Mouse (Mus musculus): ENCODE results near the gene Vmn1r193.
"Not testable (repeated sequence)": the region's sequence is repeated elsewhere in the genome, so short reads cannot be mapped to it uniquely, and the experiment has no call there.

The Vmn1r193 gene

DNA sequence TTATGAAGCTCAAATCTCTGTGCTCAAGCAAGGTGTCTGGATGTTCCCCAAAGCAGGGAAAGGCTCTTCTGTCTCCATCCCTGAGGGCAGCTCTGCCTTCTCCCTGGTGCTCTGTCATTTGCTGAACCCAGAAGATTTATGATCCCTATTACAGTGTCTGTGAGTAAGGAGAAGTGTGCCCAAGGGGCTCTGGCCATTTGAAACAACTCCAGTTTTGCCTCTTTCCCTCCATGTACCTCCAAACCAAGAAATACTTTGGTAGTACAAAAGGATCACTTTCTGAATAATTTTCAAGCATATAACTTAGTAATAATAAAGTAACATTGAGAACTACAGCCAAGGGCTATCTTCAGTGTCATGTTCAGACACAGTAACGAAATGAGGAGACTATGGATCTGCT lies at the start of gene Vmn1r193:
TSS of gene Vmn1r193 (minus strand) at position 101 of the 400 bp plus-strand sequence.
- not testable (repeated sequence) for DNase-seq (ENCODE audit: low spot score)

DNA sequence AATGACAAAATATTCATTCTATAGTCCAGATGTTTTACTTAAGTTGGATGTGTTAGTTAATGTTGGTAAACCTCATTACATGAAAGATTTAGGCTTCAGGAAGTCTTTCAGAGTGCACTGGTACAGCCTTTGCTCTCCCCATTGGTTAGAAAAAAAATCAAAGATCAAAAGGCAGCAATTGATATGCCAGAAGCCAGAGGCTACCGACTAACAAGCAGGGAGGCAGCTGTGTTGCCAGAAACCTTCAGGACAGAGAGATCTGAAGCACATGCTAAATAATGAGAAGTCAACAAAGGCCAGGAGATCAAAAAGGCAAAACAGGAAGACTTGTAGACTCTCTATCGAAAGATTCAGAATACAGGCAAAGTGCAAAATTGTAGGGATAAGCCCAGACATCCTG lies 48.8 kb upstream of the Vmn1r193 start:
- no peak for DNase-seq (ENCODE audit: low spot score)

DNA sequence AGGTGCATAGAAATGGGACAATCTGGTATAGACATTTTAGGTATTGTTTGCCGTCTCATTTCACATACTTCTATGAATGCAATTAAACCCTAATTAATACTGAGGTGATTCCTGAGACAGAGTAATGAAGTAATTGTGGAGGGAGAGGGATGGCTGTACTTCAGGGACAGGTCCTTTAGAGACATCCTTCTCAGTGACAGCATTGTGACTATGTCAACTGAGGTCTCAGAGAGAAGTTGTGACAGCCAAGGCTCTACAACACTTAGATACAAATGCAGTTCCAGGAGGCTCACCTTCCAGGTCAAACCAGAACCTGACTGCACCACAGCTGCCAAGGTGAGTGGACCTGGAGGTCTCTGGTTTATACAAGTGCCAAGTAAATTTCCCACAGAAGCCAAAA lies 47.3 kb upstream of the Vmn1r193 start, which contains the start of gene Vmn1r195:
TSS of gene Vmn1r195 (plus strand) at position 301 of the 400 bp plus-strand sequence.
- DNase-seq (ENCODE audit: low spot score): not testable (repeated sequence)

DNA sequence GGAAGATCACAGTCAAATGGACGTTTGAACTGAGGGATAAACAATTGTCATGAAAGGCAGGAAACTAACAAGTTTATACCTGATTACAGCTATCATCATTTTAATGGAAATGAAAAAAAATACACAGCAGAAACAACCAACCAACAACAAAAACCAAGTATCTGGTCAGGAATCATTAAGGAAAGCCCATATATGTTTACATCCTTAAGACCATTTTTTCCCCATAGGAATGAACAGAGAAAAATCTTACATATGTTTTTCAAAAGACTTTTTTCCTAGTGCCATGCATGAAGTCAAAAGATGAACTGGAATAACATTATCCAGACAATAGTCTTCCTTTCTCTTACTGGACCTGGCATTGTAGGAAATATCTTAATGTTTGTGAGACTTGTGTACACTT lies 21.0 kb upstream of the Vmn1r193 start, which contains the start of gene Vmn1r194:
TSS of gene Vmn1r194 (plus strand) at position 301 of the 400 bp plus-strand sequence.
- no peak for DNase-seq (ENCODE audit: low spot score)

DNA sequence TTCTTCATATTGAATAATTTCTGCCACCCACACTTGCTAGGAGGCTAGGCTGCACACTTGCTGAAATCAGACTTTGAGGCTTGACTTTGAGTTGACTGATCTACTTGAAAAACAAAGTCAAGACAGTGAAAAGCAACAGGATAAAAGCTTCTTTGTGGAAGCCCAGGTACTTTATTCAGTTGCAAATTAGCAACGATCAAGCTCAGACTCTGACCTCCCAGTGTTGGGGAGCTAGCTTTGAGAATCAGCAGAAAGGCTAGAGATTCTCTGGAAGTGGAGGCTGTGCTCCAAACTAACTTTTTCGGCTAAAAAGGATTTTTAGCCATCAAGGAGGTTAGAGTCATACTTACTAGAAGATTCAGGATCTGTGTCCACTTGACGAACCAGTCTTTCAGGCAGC lies 30.2 kb downstream of the Vmn1r193 start:
- DNase-seq (ENCODE audit: low spot score): not testable (repeated sequence)

DNA sequence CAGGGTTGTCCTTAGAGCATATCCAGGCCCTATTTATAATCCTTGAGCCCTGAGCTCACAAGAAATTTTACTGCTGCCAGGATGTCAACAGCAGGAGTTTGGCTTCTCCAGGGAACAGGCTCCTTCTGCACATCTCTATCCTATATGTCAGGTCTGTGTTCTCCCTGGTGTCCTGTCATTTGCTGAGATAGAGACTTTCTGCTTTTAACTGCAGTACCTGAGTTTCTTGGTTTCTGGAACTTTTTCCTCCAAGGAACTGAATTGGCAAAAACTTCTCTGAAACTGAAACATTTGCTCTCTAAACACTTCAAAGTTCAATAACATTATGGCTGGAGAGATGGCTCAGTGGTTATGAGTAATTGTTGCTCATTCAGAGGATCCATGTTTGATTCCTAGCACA lies 31.9 kb downstream of the Vmn1r193 start, which contains the start of gene Vmn1r192:
TSS of gene Vmn1r192 (minus strand) at position 101 of the 400 bp plus-strand sequence.
- no peak for DNase-seq (ENCODE audit: low spot score)

DNA sequence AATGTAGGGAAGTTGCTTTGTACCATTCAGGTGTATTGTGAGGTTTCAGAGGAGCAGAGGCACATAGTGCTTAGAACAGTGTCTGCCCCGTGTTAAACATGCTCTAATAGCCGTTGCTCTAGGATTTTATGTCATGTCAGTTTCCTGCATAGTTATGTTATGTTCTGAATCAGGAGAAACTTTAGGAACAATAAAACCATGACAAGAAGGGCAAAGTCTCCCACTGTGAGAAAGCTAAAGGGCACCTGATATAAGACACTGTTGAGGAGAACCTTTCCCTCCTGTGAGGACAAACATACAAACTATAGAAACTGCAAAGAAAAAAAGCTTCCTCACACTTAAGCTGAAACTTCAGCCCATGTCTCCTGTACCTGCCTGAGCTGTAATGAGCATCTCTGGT lies 32.6 kb downstream of the Vmn1r193 start:
- DNase-seq (ENCODE audit: low spot score): no peak

DNA sequence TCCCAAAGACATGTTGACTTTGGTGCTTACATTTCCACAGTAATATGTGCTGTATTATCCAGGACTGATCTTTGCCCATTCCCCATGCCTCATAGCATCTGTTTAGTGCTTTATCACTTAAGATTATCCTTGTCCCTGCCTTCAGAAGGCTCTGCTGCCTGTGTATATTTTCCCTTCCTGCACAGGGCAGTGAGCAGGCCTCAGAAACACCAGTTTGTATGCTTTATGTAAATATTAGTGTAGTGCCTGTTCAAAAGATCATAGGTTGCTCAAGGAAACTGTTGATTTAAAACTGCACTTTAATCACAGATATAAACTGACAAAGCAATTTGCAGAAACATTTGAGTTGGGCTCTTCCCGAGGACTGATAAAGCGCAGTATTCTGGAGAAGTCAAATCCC lies 33.6 kb downstream of the Vmn1r193 start:
- DNase-seq (ENCODE audit: low spot score): no peak

DNA sequence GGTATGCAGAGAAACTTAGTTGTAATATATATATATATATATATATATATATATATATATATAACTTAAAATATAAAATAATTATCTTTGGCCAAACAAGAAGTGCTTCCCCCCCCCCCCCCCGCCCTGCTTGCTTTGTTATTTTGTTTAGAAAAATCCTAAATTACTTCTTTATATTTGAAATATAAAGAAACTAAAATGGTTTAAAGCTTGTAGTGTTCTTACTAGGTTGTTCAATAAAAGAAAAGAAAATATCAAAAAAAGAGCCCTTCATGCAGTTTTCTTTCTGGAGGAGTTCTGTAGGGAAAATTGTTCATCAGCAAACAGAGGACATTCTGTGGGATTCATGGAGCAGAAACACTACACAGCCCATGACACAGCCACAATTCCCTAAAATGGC lies 39.1 kb downstream of the Vmn1r193 start, which contains the start of gene Vmn1r191:
TSS of gene Vmn1r191 (minus strand) at position 101 of the 400 bp plus-strand sequence.
- no peak for DNase-seq (ENCODE audit: low spot score)

DNA sequence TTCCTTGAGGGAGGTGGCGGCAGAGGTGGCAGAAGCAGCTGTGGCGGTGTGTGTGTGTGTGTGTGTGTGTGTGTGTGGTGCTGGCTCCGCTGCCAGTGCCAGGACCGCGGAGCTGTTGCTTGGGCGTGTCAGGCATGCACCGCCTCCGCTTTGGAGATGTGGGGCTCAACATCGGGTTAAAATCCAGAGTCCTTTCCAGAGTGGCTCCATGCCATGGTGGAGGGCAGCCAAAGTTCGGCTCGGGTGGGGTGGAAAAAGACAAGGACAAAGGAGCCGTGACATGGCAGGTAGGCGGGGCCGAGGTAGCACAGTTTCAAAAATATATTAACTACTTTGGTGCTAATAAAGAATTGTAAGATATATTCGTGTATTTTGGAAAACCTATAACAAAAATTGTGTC lies 54.5 kb downstream of the Vmn1r193 start:
- DNase-seq (ENCODE audit: low spot score): no peak

Data from adipocyte (in vitro differentiated cells).